Mouse (Mus musculus) E14TG2a.4 (cell line): ENCODE data around the gene Ywhab.

Experiments used
- CTCF ChIP-seq: conservative IDR thresholded peaks from 2 replicates; pipeline ENCODE4 v1.5.1; 2014; ENCODE audit warnings: low read length
- POU5F1 ChIP-seq: IDR thresholded peaks from 2 replicates; pipeline ENCODE4 v1.6.1; 2014; ENCODE audit warnings: low read length, borderline replicate concordance

DNA sequence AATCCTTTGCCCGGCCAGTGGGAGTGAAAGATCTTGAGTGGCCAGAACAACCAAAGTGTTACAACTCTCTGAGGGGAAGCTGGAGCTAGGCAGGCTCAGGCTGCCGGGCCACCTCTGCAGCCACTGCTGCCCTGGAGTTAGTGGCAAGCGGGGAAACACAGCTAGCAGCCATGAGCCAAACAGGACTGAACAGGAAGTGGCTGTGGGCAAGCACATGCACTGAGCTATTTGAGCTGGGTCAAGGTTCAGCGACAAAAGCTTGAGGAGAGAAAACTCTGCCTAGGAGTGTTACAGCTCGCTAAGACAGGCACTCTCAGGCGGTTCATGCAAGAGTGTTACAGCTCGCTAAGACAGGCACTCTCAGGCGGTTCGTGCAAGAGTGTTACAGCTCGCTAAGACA, 12.2 kb downstream of the Ywhab start:
- TF ChIP-seq CTCF (no peak), POU5F1 (no peak)
